In the genomic region with DNA sequence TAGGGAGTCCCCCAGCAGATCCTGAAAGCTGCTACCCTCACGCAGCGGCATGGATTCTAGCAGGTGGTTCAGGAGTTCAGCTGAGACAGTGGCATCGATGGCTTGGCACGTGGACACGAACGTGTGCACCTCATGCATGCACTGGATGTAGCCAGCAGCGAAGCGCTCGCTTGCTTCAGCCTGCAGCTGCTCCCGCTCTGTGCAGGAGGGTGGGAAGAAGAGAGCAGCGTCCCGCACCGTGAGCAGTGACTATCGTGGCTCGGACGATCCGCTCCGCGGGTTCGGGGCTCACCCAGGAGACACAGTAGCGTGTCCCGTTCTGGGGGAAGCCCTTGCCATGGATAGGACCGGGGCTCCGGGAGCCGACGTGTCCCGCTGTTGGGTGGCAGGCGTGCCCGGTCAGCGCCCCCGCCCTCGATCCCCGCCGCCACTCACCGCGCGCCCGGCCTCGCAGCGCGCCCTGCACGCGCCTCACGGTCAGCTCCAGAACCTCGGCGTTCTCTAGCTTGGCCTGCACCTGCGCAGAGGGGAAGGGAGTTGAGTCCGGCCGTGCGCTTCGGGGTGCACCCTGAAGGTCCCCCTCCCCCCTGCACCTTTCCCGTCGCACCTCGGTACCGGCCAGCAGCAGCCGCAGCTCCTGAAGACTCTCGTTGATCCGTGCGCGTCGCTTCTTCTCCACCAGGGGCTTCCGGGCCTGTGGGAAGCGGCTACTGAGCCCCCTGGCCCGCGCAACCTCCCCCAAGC, we compare ENCODE assay signal across 8 mouse cellular contexts. TPM values are rescaled to one million over a fixed set of nuclear protein-coding genes. Genes with fewer than 3 reads are reported as not detected.
DNase-seq lines count a peak whose midpoint lies in the region; ATAC-seq and TF ChIP-seq lines count a peak whose summit lies in the region.

No protein-coding gene starts in this region.

- H3K4me2 ChIP-seq in forebrain, embryonic 12.5 days, result peak overlapping the region; percentile 69
- peak overlapping the region; percentile 98 for H3K4me2 ChIP-seq in intestine, postnatal 0 days (replicated peaks; ENCODE audit: low read depth)
- peak overlapping the region; percentile 94 for H3K4me2 ChIP-seq in lung, postnatal 0 days (replicated peaks; ENCODE audit: low read depth, low read length)
- peak overlapping the region; percentile 99 for H3K4me2 ChIP-seq in stomach, embryonic 15.5 days

- H3K27me3 ChIP-seq in forebrain, embryonic 12.5 days, result no peaks in the 10 kb centered on the region
- H3K27me3 ChIP-seq in intestine, postnatal 0 days (replicated peaks; ENCODE audit: control insufficient read depth, insufficient read depth, low read length), result no peaks in the 10 kb centered on the region
- H3K27me3 ChIP-seq in lung, postnatal 0 days (replicated peaks; ENCODE audit: insufficient read depth, low read length), result no peaks in the 10 kb centered on the region
- no peaks in the 10 kb centered on the region for H3K27me3 ChIP-seq in stomach, embryonic 15.5 days (replicated peaks)

- 3% methylated on average over 62 of the region's 65 CpGs for WGBS in forebrain, embryonic 12.5 days
- WGBS in intestine, postnatal 0 days, result 5% methylated on average over 61 of the region's 65 CpGs
- 5% methylated on average over 55 of the region's 65 CpGs for WGBS in lung, postnatal 0 days
- WGBS in stomach, embryonic 15.5 days, result 3% methylated on average over 62 of the region's 65 CpGs

- H3K4me3 ChIP-seq in forebrain, embryonic 12.5 days (replicated peaks), result peak overlapping the region; percentile 79
- peak overlapping the region; percentile 83 for H3K4me3 ChIP-seq in intestine, postnatal 0 days (ENCODE audit: low read depth, low read length)
- peak overlapping the region; percentile 64 for H3K4me3 ChIP-seq in lung, postnatal 0 days (ENCODE audit: low read depth, low read length)
- peak overlapping the region; percentile 80 for H3K4me3 ChIP-seq in stomach, embryonic 15.5 days (replicated peaks)

- TF ChIP-seq EP300 in lung, postnatal 0 days (IDR thresholded peaks at IDR 0.05), result no peak

- peak; percentile 60 for TF ChIP-seq CTCF in intestine, postnatal 0 days (IDR thresholded peaks at IDR 0.05; ENCODE audit: low read depth)
- TF ChIP-seq CTCF in lung, postnatal 0 days (IDR thresholded peaks at IDR 0.05), result peak; percentile 53

- peaks cover 55% of the 10 kb centered on the region for H3K4me1 ChIP-seq in forebrain, embryonic 12.5 days
- peaks cover 8% of the 10 kb centered on the region; the same call in 1 of the 2 replicates for H3K4me1 ChIP-seq in intestine, postnatal 0 days (replicated peaks; ENCODE audit: control insufficient read depth, insufficient read depth, low read length)
- peaks cover 20% of the 10 kb centered on the region; the same call in 1 of the 2 replicates for H3K4me1 ChIP-seq in lung, postnatal 0 days (ENCODE audit: insufficient read depth, low read depth, low read length)
- H3K4me1 ChIP-seq in stomach, embryonic 15.5 days, result peaks cover 30% of the 10 kb centered on the region

- H3K9ac ChIP-seq in forebrain, embryonic 12.5 days, result peak overlapping the region; percentile 76
- H3K9ac ChIP-seq in intestine, postnatal 0 days (ENCODE audit: low read depth, low read length), result peak overlapping the region; percentile 80
- peak overlapping the region; percentile 63 for H3K9ac ChIP-seq in lung, postnatal 0 days (replicated peaks; ENCODE audit: low read depth)
- peak overlapping the region; percentile 73 for H3K9ac ChIP-seq in stomach, embryonic 15.5 days

- 0 out of 2 replicates have a peak, but pooled peaks have one; percentile 4 for ATAC-seq in forebrain, embryonic 12.5 days (ENCODE audit: low FRiP score)
- peak; percentile 43 for ATAC-seq in intestine, postnatal 0 days
- peak; percentile 37 for ATAC-seq in lung, postnatal 0 days
- ATAC-seq in stomach, embryonic 15.5 days (ENCODE audit: insufficient read depth, low FRiP score, low read depth), result no peak

- peak overlapping the region; percentile 95 for H3K27ac ChIP-seq in forebrain, embryonic 12.5 days
- peak overlapping the region; percentile 82 for H3K27ac ChIP-seq in intestine, postnatal 0 days (ENCODE audit: low read depth, low read length)
- H3K27ac ChIP-seq in lung, postnatal 0 days (ENCODE audit: low read length), result peak overlapping the region; percentile 82
- peak overlapping the region; percentile 92 for H3K27ac ChIP-seq in stomach, embryonic 15.5 days

- peaks cover 3% of the 10 kb centered on the region; the same call in 1 of the 2 replicates for H3K36me3 ChIP-seq in forebrain, embryonic 12.5 days (replicated peaks)
- peaks cover 16% of the 10 kb centered on the region for H3K36me3 ChIP-seq in intestine, postnatal 0 days (ENCODE audit: control insufficient read depth, insufficient read depth)
- peaks cover 11% of the 10 kb centered on the region; the same call in 1 of the 2 replicates for H3K36me3 ChIP-seq in lung, postnatal 0 days (ENCODE audit: insufficient read depth, low read length)
- 0 out of 2 replicates have a peak, but pooled peaks cover 7% of the 10 kb centered on the region for H3K36me3 ChIP-seq in stomach, embryonic 15.5 days

- peak; percentile 68 for DNase-seq in adrenal gland, adult 2 months
- DNase-seq in adrenal gland, adult 8-10 months, result no peak
- DNase-seq in spleen, postnatal 36 days (ENCODE audit: low spot score in 2 of 2), result peak; percentile 34 to 43
- no peak for DNase-seq in spleen, adult 12 weeks (ENCODE audit: low spot score)
- DNase-seq in lung, postnatal 0 days (ENCODE audit: low spot score), result peak; percentile 47

- H3K9me3 ChIP-seq in forebrain, embryonic 12.5 days, result no peaks in the 10 kb centered on the region
- no peaks in the 10 kb centered on the region for H3K9me3 ChIP-seq in intestine, postnatal 0 days (ENCODE audit: control insufficient read depth)
- H3K9me3 ChIP-seq in lung, postnatal 0 days (ENCODE audit: low read length), result no peaks in the 10 kb centered on the region
- no peaks in the 10 kb centered on the region for H3K9me3 ChIP-seq in stomach, embryonic 15.5 days

RNA-seq across cellular contexts. Expression of a gene that starts 1.4 kb away (rescaled TPM):
- 100 to 1,000 TPM; 190 to 273 TPM for total RNA-seq in adrenal gland, adult 2 months (2021)
- polyA plus RNA-seq in adrenal gland, adult 2 months (2012; rRNA removed), result 252 and 309 TPM in 2 replicates
- 100 to 1,000 TPM; 178 to 376 (median 294) TPM for total RNA-seq in adrenal gland, adult 8-10 months (2022)
- polyA plus RNA-seq in forebrain, embryonic 12.5 days (2016; fragmentation: Nextera tagmentation; extraction: Ambion mirVana), result 295 and 297 TPM in 2 replicates
- polyA plus RNA-seq in intestine, postnatal 0 days (2015; fragmentation: Nextera tagmentation; extraction: Ambion mirVana), result 84.1 and 84.8 TPM in 2 replicates
- polyA plus RNA-seq in lung, postnatal 0 days (2015; fragmentation: Nextera tagmentation; extraction: Ambion mirVana), result 63.7 and 75.1 TPM in 2 replicates
- 82.9 and 89.5 TPM in 2 replicates for polyA plus RNA-seq in stomach, embryonic 15.5 days (2015; fragmentation: Nextera tagmentation; extraction: Ambion mirVana)

RNA-seq across cellular contexts. Expression of a gene that starts 13.8 kb away (rescaled TPM):
- 10 to 100 TPM; 88.8 to 94.7 TPM for total RNA-seq in adrenal gland, adult 2 months (2021)
- polyA plus RNA-seq in adrenal gland, adult 2 months (2012; rRNA removed), result 121 and 122 TPM in 2 replicates
- 100 to 1,000 TPM in 3 of 4 experiments, 10 to 100 TPM in 1; 89.4 to 138 (median 108) TPM for total RNA-seq in adrenal gland, adult 8-10 months (2022)
- polyA plus RNA-seq in forebrain, embryonic 12.5 days (2016; fragmentation: Nextera tagmentation; extraction: Ambion mirVana), result 153 and 163 TPM in 2 replicates
- 51.2 TPM in 2 replicates for polyA plus RNA-seq in intestine, postnatal 0 days (2015; fragmentation: Nextera tagmentation; extraction: Ambion mirVana)
- 90.5 and 94.0 TPM in 2 replicates for polyA plus RNA-seq in lung, postnatal 0 days (2015; fragmentation: Nextera tagmentation; extraction: Ambion mirVana)
- polyA plus RNA-seq in stomach, embryonic 15.5 days (2015; fragmentation: Nextera tagmentation; extraction: Ambion mirVana), result 119 and 128 TPM in 2 replicates

RNA-seq across cellular contexts. Expression of a gene that starts 46.2 kb away (rescaled TPM):
- 10 to 100 TPM in 1 of 2 experiments, 1 to 10 TPM in 1; 3.7 to 16.4 TPM for total RNA-seq in adrenal gland, adult 2 months (2021)
- 1.5 and 2.4 TPM in 2 replicates for polyA plus RNA-seq in adrenal gland, adult 2 months (2012; rRNA removed)
- total RNA-seq in adrenal gland, adult 8-10 months (2022), result 1 to 10 TPM; 1.7 to 8.3 (median 4.8) TPM
- polyA plus RNA-seq in forebrain, embryonic 12.5 days (2016; fragmentation: Nextera tagmentation; extraction: Ambion mirVana), result 0.90 and 0.95 TPM in 2 replicates
- polyA plus RNA-seq in intestine, postnatal 0 days (2015; fragmentation: Nextera tagmentation; extraction: Ambion mirVana), result 2.7 and 3.1 TPM in 2 replicates
- 0.47 and 0.71 TPM in 2 replicates for polyA plus RNA-seq in lung, postnatal 0 days (2015; fragmentation: Nextera tagmentation; extraction: Ambion mirVana)
- 3.2 and 3.7 TPM in 2 replicates for polyA plus RNA-seq in stomach, embryonic 15.5 days (2015; fragmentation: Nextera tagmentation; extraction: Ambion mirVana)

RNA-seq across cellular contexts. Expression of a gene that starts 46.7 kb away (rescaled TPM):
- 10 to 100 TPM; 22.2 to 68.7 TPM for total RNA-seq in adrenal gland, adult 2 months (2021)
- polyA plus RNA-seq in adrenal gland, adult 2 months (2012; rRNA removed), result 24.7 and 40.0 TPM in 2 replicates
- 10 to 100 TPM; 42.5 to 75.0 (median 45.4) TPM for total RNA-seq in adrenal gland, adult 8-10 months (2022)
- polyA plus RNA-seq in forebrain, embryonic 12.5 days (2016; fragmentation: Nextera tagmentation; extraction: Ambion mirVana), result 3.7 and 3.9 TPM in 2 replicates
- polyA plus RNA-seq in intestine, postnatal 0 days (2015; fragmentation: Nextera tagmentation; extraction: Ambion mirVana), result 7.2 and 7.9 TPM in 2 replicates
- polyA plus RNA-seq in lung, postnatal 0 days (2015; fragmentation: Nextera tagmentation; extraction: Ambion mirVana), result 6.3 and 7.3 TPM in 2 replicates
- polyA plus RNA-seq in stomach, embryonic 15.5 days (2015; fragmentation: Nextera tagmentation; extraction: Ambion mirVana), result 5.4 and 6.5 TPM in 2 replicates

Comparison
In these comparisons a context has a peak if more than half of its experiments do, and no peak if none do; other contexts are left out.
1. DNase-seq: peak in adrenal gland, adult 2 months (single experiment), spleen, postnatal 36 days (2 of 2) and lung, postnatal 0 days (single experiment); none in adrenal gland, adult 8-10 months (single experiment) and spleen, adult 12 weeks (single experiment).
2. Peak in every context shown above with its lines, with median percentiles within 50 percentile points of each other: H3K27ac ChIP-seq, H3K4me2 ChIP-seq, H3K4me3 ChIP-seq and H3K9ac ChIP-seq.